Mouse (Mus musculus): ENCODE measurements at regions not wholly inside any gene's neighbourhood (a gene's known extent, or its start where the extent isn't known, plus 50 kb on each side); places are given as distances from the start of the nearest gene placed in this dataset.

DNA sequence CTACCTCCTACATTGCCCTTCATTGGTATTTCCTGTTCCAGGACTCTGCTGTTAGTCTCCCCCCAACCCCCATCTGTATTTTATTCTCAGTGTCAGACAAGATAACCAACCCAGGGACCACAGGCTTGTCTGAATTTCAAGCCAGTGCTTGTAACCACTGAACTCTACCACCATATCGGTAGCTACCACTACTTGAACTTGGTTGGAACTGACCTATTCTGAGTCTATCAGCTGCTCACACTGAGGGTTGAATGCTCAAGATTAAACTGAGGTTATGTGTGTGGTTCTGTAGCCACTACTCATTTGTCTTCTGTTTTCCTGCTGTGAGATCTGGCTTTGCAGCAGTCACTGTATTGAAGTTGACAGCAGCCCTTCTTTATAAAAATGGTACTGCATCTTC is 317.0 kb upstream of the Zeb2 start:
- no peak overlapping the region for H3K4me3 ChIP-seq (ENCODE audit: extremely low read depth, insufficient read depth, insufficient read length)
- TF ChIP-seq CTCF (IDR thresholded peaks at IDR 0.05; ENCODE audit: extremely low read depth, insufficient read depth, insufficient read length, insufficient replicate concordance) (no peak), POLR2A (IDR thresholded peaks at IDR 0.05; ENCODE audit: low read depth, low read length) (no peak)
- H3K27me3 ChIP-seq (ENCODE audit: control insufficient read depth, insufficient read depth, low read length) = no peaks in the 10 kb centered on the region
- 88% methylated on average over 1 of the region's 1 CpGs for WGBS
- no peak overlapping the region for H3K27ac ChIP-seq (ENCODE audit: insufficient read depth, low read length)
- no peaks in the 10 kb centered on the region for H3K4me1 ChIP-seq (ENCODE audit: control insufficient read depth, insufficient read depth, insufficient read length)
- no peaks in the 10 kb centered on the region for H3K36me3 ChIP-seq (ENCODE audit: control insufficient read depth, insufficient read depth, low read length)
- DNase-seq (ENCODE audit: low read depth in 1 of 2, low spot score in 2 of 2) = no peak

DNA sequence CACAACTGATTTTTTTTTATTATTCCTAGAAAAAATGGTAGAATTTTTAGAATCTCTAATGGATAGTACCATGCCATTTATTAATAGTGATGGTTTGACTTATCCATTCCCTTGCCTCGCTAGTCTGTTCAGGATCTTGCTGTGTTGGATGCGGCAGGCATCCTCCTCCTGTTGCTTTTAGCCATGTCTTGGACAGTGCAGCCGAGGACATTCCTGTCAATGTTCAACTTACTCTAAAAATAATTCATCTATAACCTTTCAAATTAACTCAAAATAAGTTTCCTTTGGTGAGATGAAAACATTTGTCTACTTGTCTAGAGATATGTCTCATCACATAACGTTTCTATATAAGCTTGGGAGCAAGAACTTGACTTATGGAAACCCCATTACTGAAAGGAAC is 314.2 kb upstream of the Zeb2 start:
- no peak for DNase-seq (ENCODE audit: low read depth in 1 of 2, low spot score in 2 of 2)
- 96% methylated on average over 4 of the region's 4 CpGs for WGBS
- H3K4me1 ChIP-seq (ENCODE audit: control insufficient read depth, insufficient read depth, insufficient read length) = no peaks in the 10 kb centered on the region
- H3K36me3 ChIP-seq (ENCODE audit: control insufficient read depth, insufficient read depth, low read length) = no peaks in the 10 kb centered on the region
- no peak overlapping the region for H3K27ac ChIP-seq (ENCODE audit: insufficient read depth, low read length)
- no peaks in the 10 kb centered on the region for H3K27me3 ChIP-seq (ENCODE audit: control insufficient read depth, insufficient read depth, low read length)
- TF ChIP-seq CTCF (IDR thresholded peaks at IDR 0.05; ENCODE audit: extremely low read depth, insufficient read depth, insufficient read length, insufficient replicate concordance) (no peak), POLR2A (IDR thresholded peaks at IDR 0.05; ENCODE audit: low read depth, low read length) (no peak)
- no peak overlapping the region for H3K4me3 ChIP-seq (ENCODE audit: extremely low read depth, insufficient read depth, insufficient read length)

DNA sequence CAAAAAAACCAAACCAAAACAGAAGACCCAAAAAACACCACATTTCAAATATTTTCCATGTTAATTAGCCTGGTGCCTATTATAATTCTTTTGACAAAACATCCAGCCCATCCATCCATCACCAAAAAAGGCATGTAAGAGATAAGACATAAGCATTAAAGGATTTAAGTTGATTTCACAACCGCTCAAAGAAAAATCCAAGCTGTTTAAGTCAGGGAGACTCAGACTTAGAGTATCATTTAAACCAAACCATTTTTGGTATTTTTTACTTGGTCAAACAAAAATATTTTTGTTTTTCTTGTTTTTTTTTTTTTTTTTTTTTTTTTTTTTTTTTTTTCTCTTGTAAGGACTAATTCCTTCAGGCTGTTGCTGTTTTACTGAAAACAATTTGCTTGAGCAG is 304.6 kb upstream of the Zeb2 start:
- DNase-seq (ENCODE audit: low read depth in 1 of 2, low spot score in 2 of 2) = no peak
- 92% methylated on average over 1 of the region's 1 CpGs for WGBS
- Histone ChIP-seq H3K36me3 (ENCODE audit: control insufficient read depth, insufficient read depth, low read length) (no peaks in the 10 kb centered on the region), H3K4me3 (ENCODE audit: extremely low read depth, insufficient read depth, insufficient read length) (no peak overlapping the region), H3K27ac (ENCODE audit: insufficient read depth, low read length) (no peak overlapping the region), H3K4me1 (ENCODE audit: control insufficient read depth, insufficient read depth, insufficient read length) (no peaks in the 10 kb centered on the region), H3K27me3 (ENCODE audit: control insufficient read depth, insufficient read depth, low read length) (no peaks in the 10 kb centered on the region)
- TF ChIP-seq POLR2A (IDR thresholded peaks at IDR 0.05; ENCODE audit: low read depth, low read length) (no peak), CTCF (IDR thresholded peaks at IDR 0.05; ENCODE audit: extremely low read depth, insufficient read depth, insufficient read length, insufficient replicate concordance) (no peak)

DNA sequence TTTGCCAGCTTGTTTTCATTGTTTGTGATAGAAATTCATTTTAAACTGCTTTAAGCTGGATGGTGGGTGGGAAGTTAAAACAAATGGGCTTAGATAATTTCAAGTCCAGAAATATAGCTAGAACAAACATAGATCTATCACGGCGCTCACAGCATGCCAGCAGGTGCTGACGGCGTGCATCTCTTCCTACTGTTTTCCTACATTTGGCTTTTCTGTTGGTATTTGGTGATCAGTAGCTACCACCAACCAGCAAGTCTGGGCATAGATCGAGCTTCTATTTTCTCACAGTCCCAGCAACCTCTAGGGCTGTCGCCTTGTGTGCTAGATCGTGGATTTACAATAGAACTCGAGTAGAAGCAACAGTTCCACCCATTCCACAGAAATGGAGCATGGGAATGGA is 290.9 kb upstream of the Zeb2 start:
- WGBS = 95% methylated on average over 8 of the region's 8 CpGs
- Histone ChIP-seq H3K4me3 (ENCODE audit: extremely low read depth, insufficient read depth, insufficient read length) (no peak overlapping the region), H3K27me3 (ENCODE audit: control insufficient read depth, insufficient read depth, low read length) (no peaks in the 10 kb centered on the region), H3K27ac (ENCODE audit: insufficient read depth, low read length) (no peak overlapping the region), H3K4me1 (ENCODE audit: control insufficient read depth, insufficient read depth, insufficient read length) (no peaks in the 10 kb centered on the region), H3K36me3 (ENCODE audit: control insufficient read depth, insufficient read depth, low read length) (no peaks in the 10 kb centered on the region)
- no peak for TF ChIP-seq POLR2A (IDR thresholded peaks at IDR 0.05; ENCODE audit: low read depth, low read length)
- TF ChIP-seq CTCF (IDR thresholded peaks at IDR 0.05; ENCODE audit: extremely low read depth, insufficient read depth, insufficient read length, insufficient replicate concordance) = no peak
- no peak for DNase-seq (ENCODE audit: low read depth in 1 of 2, low spot score in 2 of 2)

DNA sequence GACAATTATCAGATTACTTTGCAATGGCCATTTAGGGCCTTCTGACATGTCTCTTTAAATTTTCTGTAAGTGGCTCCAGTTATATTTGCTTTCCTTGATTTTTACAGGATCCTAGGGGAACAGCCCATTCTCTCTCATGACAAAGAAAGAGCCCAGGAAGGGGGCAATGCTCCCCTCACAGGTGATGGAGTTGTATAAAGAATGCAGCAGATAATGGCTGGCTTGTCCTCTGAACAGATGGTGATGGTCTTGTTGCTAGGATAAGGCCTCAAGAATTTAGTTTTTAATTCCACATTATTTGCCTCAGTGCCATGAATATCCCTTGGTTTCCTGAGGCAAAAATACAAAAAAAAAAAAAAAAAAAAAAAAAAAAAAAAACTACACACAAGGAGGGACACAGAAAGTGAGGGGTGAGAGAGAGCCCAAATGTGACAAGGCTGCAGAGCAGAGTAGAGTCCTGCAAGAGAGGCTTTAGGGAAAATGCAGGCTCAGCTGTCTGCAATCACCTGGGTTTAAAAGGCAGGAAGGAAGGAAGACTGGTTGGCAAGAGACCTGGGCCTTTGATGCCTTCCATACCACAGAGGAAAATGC is 272.8 kb upstream of the Zeb2 start:
- Histone ChIP-seq H3K36me3 (ENCODE audit: control insufficient read depth, insufficient read depth, low read length) (no peaks in the 10 kb centered on the region), H3K4me1 (ENCODE audit: control insufficient read depth, insufficient read depth, insufficient read length) (no peaks in the 10 kb centered on the region), H3K4me3 (ENCODE audit: extremely low read depth, insufficient read depth, insufficient read length) (no peak overlapping the region), H3K27ac (ENCODE audit: insufficient read depth, low read length) (no peak overlapping the region), H3K27me3 (ENCODE audit: control insufficient read depth, insufficient read depth, low read length) (no peaks in the 10 kb centered on the region)
- no peak for TF ChIP-seq POLR2A (IDR thresholded peaks at IDR 0.05; ENCODE audit: low read depth, low read length)
- TF ChIP-seq CTCF (IDR thresholded peaks at IDR 0.05; ENCODE audit: extremely low read depth, insufficient read depth, insufficient read length, insufficient replicate concordance) = no peak
- DNase-seq (ENCODE audit: low read depth in 1 of 2, low spot score in 2 of 2) = no peak

DNA sequence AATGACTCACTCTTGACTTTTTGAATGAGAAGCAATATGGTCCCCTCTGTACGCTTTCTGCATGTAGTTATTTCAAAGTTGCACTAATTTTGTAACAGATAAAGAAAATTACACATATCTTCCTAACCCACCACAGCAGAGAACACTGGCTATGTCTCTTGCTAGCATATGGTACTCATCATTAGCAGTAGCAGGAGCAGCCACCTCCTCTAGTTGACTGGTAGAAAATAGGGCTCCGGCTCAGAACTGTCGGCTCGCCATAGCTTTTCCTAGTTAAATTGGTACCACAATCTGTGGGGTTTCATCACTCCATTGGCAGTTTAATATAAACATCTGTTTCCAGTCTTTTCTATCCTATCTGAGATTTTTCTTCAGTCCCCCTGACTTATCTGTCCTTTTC is 254.1 kb upstream of the Zeb2 start:
- WGBS = 97% methylated on average over 4 of the region's 4 CpGs
- no peaks in the 10 kb centered on the region for H3K36me3 ChIP-seq (ENCODE audit: control insufficient read depth, insufficient read depth, low read length)
- no peaks in the 10 kb centered on the region; the same call in 1 of the 2 replicates for H3K27me3 ChIP-seq (ENCODE audit: control insufficient read depth, insufficient read depth, low read length)
- H3K4me3 ChIP-seq (ENCODE audit: extremely low read depth, insufficient read depth, insufficient read length) = no peak overlapping the region
- H3K27ac ChIP-seq (ENCODE audit: insufficient read depth, low read length) = no peak overlapping the region
- no peak for TF ChIP-seq CTCF (IDR thresholded peaks at IDR 0.05; ENCODE audit: extremely low read depth, insufficient read depth, insufficient read length, insufficient replicate concordance)
- TF ChIP-seq POLR2A (IDR thresholded peaks at IDR 0.05; ENCODE audit: low read depth, low read length) = no peak
- no peaks in the 10 kb centered on the region for H3K4me1 ChIP-seq (ENCODE audit: control insufficient read depth, insufficient read depth, insufficient read length)
- no peak for DNase-seq (ENCODE audit: low read depth in 1 of 2, low spot score in 2 of 2)

DNA sequence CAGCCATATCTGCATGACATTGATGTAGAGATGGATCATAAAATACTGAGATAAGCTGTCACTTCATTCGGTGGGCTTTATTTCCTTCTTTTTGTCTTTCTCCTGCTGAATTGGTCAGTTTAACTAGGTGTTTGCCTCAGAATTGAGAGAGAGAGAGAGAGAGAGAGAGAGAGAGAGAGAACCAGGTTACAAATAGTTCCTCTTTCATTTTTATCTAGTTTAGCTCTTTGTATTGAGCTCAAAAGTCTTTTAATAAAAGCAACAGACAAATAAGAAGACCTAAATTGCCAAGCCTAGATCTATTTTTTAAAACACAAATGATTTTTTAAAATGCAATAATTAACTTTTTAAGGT is 253.4 kb upstream of the Zeb2 start:
- no peak overlapping the region for H3K27ac ChIP-seq (ENCODE audit: insufficient read depth, low read length)
- H3K4me3 ChIP-seq (ENCODE audit: extremely low read depth, insufficient read depth, insufficient read length) = no peak overlapping the region
- H3K4me1 ChIP-seq (ENCODE audit: control insufficient read depth, insufficient read depth, insufficient read length) = no peaks in the 10 kb centered on the region
- no peaks in the 10 kb centered on the region for H3K36me3 ChIP-seq (ENCODE audit: control insufficient read depth, insufficient read depth, low read length)
- DNase-seq (ENCODE audit: low read depth in 1 of 2, low spot score in 2 of 2) = no peak
- TF ChIP-seq POLR2A (IDR thresholded peaks at IDR 0.05; ENCODE audit: low read depth, low read length) = no peak
- no peak for TF ChIP-seq CTCF (IDR thresholded peaks at IDR 0.05; ENCODE audit: extremely low read depth, insufficient read depth, insufficient read length, insufficient replicate concordance)
- WGBS = 10% methylated on average over 1 of the region's 1 CpGs
- H3K27me3 ChIP-seq (ENCODE audit: control insufficient read depth, insufficient read depth, low read length) = no peaks in the 10 kb centered on the region; the same call in 1 of the 2 replicates
